Mouse (Mus musculus) bone marrow, adult 2 months (tissue): ENCODE measurements around the gene Cdh10.

ENCODE experiments used
- CTCF ChIP-seq: fragments of 200-500 bp; IDR thresholded peaks from 2 replicates; pipeline ENCODE4 v1.5.1; 2011; ENCODE audit warnings: low read length, control low read depth; ENCODE audit not compliant: control insufficient read depth, insufficient read depth
- POLR2A ChIP-seq: fragments of 200-500 bp; IDR thresholded peaks from 2 replicates; pipeline ENCODE4 v1.6.1; 2011; ENCODE audit warnings: low read depth, mild to moderate bottlenecking, control low read depth, low read length, borderline replicate concordance; ENCODE audit not compliant: control insufficient read depth

DNA sequence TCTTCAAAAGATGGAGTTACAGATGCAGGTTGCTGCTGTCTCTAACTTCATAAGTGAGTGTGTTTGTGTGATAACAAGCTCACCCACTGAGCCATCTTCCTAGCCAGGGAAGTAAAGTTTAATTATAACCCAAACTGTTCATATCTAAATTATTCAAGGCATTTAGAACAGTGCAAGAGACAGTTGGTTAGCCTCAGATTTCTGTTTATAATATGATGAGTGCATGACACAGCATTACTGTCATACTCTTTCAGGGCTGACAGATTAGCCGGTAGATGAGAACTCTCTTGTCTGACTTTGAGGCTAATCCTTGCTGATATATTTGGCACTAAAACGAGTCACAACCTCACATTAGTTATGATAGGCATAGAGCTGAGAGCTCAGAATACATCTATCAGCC, 70.2 kb downstream of the Cdh10 start:
- TF ChIP-seq CTCF (no peak), POLR2A (no peak)
